Mouse (Mus musculus): Measurements from ENCODE around the gene Hilpda.

The Hilpda gene

DNA sequence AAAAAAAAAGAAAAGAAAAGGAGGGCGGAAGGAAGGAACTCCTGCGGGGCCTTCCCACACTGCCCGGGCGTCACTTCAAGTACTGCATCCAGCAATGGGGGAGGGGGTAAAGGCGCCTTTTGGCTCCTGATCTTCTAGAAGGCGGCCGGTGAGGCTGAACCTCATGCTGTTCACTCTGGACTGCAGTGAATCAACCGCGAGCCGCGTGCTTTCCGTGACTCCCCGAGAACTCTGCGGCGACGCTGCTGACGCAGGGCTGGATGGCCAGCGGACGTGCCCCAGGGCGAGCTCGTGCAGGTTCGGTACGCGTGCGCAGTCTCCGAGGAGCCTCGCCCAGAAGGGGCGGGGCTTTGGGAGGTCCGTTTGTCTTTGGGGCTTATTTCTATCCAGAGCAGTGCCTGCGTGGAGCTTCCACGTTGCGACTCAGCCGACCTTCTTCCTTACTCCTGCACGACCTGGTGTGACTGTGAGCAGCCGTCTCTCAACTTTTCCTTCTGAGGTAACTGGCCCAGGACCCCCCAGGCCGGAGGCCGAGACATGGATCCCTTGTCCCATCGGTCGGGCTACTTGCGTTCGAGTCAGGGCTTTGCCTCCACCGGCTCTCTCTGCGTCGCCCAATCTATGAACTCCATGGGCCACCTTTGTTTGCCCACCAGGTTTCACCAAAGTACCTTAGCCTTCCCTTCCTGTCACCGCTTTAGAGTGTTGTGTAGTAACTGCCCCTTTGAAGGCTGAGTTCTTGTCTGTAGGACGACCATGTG is at the start of gene Hilpda:
Gene Hilpda, plus strand, starts transcription at position 177 of the 761 bp plus-strand sequence.
- peak; percentile 96 for DNase-seq

DNA sequence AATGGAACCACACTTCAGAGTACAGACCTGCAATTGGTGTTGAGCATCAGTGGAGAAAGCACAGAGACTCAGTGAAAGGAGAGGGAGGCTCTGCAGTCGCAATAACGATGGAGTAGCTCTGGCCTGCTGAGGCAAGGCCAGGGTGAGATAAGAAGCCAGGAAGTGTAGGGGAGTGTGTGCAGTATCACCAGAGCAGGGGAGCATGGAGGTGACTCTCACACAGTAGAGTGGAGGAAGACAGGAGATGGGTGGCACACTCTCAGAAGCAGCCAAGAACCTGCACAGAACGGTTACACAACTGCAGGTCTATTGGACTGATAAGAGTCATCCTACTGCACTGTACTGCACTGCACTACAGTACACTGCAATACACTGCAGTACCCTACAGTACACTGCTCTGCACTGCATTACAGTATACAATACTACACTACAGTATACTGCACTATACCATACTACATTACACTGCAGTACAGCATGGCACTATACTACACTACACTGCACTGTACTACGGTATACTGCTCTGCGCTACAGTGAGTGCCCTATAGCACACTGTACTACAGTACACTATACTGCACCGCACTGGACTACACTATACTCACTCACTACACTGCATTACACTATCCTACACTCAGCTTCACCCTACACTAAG is 42.9 kb upstream of the Hilpda start:
- DNase-seq, result no peak

DNA sequence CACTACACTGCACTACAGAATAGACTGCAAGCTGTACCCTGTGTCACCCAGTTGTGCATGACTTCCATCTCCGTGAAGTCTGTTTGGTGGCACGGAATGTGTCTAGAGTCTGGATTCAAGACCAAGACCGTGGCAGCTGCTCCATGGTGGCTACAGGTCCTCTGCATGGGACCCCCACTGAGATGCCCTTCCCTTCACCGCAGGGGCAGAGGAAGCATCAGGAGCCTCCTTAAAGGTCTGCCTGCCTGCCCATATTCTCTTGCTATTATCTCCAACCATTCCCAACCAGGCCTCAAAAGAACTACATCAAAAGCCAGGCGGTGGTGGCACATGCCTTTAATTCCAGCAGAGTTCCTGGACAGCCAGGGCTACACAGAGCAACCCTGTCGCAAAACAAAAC is 41.9 kb upstream of the Hilpda start:
- no peak for DNase-seq

DNA sequence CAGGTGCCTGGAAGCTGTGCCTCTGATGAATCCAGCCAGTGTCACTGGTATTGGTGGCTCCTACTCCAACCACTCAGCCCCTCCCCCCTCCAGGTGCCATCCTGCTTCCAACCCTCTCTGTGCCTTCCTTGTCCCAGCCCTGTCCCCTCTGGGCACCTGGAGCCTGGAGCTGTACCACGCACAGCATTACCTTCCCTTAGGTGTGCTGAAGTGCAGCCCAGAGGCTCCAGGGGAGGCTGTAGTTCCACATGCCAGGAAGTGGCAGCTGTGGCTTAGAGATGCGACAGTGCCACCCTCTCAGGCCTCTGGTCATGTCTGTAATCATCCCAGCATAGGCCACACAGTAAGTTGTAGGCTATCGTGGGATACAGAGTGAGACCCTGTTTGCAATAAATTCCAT is 40.5 kb upstream of the Hilpda start:
- no peak for DNase-seq

DNA sequence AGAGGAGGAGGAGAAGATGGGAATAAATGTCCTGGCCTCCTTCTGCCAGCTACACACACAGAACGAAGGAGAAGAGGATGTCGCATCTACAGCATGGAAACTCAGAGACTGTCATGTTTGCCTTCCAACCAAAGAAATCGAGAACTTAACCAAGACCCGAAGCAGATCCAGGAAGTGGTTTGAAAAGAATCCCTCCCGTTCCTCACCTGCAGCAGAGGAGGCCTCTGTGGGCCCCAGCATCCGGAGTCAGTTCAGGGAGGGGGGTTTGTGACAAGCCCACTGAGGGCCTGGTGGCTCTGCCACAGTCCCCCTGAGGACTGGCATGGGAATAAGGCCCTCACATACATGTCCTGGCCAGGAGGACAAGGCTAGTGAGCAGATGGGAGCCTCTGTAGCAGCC is 40.0 kb upstream of the Hilpda start:
- DNase-seq, result no peak

DNA sequence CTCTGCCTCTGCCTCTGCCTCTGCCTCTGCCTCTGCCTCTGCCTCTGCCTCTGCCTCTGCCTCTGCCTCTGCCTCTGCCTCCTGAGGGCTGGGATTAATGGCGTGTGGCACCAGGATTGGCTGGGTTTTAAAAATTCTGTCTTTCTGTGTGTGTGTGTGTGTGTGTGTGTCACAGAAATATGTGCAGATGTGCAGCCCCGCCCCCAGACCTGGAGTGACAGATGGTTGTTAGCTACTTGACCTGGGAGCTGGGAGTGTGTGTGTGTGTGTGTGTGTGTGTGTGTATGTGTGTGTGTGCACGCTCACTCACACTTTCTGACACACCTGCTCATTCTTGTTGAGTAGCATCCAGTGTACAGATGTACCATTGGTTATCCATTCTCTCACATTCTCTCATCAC is 38.6 kb upstream of the Hilpda start:
- no peak for DNase-seq

DNA sequence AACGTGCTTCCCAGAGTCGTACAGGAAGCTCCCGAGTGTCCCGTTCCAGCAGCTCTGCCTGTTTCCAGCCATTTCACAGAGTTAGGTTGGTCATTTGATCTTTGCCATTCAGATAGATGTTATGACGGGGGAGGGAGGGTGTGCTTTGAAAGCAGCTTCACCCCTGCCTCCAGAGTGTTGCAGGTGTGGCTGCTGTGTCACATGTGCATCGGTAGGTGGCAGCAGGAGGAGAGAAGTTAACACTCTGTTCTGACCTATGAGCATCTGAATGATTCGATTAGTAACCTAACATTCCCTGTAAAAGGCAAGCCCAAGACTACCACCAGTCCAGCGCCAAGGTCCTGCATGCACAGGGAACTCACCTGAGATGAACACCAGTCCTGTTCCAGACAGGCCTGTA is 38.0 kb upstream of the Hilpda start:
- DNase-seq, result peak; percentile 35

DNA sequence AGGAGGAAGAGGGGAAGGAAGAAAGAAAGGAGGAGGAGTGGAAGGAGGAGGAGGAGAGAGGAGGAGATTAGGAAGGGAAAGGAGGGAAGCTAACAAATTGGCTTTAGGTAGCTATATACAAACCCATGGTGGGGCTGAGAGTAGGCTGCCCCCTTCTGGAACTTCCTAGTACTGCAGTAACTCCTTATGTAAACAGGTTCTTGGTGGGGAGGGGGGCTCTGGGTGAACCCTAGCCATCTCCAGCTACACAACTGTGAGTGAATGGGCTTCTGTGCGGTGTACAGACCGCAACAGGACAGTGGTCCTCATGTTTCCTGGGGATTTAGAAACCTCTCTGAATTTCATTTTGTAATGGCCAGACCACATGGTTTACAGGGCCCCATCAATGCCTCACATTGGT is 31.5 kb upstream of the Hilpda start:
- DNase-seq, result peak; percentile 88

DNA sequence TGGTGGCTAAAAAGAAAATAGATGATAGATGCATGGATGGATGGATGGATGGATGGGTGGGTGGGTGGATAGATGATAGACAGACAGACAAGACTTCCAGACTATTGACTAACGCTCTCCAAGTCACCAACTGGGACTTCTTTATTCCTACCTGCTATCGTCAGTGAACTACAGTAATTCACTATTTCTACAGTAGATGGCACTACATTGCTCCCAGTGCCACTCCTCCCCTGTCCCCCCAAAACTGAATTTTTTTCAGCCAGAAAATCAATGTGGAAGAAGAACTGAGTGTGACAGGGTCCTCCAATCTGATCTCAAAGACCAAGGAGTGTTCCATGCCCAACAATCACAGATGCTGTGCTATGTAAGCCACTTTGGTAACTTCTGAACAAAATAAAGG is 30.6 kb upstream of the Hilpda start:
- peak; percentile 13 for DNase-seq

DNA sequence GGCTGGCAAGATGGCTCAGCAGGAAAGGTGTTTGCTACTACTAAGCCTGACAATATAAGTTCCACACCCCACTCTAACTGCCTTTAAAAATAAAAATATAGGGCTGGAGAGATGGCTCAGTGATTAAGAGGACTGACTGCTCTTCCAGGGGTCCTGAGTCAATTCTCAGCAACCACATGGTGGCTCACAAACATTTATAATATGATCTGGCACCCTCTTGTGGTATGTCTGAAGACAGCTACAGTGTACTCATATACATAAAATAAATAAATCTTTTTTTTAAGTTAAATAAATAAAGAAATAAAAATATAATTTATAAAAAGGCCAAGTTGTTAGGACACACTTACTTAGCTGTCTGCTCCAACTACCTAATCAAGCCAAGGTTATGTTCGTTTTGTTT is 30.0 kb upstream of the Hilpda start:
- DNase-seq, result no peak

DNA sequence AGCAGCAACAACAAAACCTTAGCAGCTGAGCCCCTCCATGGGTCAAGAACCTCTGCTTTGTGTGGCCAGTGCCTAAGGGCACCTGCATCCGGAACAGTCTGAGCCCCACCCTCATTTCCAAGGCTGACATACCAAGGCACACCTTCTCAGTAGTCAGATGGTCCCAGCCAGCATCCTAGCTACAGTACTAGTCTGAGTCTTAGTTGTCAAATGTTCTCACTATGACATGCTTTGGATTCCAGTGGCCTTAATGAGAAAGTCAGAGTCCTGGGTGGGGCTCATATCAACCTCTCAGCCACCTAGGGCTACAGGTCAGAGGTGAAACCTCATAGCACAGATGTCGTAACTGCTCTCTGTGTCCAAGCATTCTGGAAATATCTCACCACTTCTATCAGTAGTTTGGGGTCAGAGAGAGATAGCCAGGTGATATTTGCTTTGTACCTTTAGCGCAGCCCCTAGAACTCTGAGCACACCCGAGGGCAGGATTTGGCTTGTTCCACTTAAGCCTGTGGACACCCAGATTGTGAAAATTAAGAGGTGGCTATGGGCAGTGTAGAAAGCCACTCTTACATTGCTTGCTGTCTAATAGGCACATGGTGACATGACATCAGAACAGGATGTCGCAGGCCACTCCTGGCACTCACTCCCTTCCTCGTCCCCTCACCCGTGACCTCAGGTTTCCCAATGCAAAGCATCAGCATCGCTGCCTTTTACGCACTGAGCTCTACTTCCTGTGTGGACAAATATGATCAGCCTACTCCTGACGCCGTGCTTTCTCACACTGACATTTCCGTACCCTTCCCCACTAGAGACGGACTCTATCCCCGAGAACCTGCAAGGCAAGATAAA is 26.8 kb upstream of the Hilpda start:
- peak; percentile 58 for DNase-seq

DNA sequence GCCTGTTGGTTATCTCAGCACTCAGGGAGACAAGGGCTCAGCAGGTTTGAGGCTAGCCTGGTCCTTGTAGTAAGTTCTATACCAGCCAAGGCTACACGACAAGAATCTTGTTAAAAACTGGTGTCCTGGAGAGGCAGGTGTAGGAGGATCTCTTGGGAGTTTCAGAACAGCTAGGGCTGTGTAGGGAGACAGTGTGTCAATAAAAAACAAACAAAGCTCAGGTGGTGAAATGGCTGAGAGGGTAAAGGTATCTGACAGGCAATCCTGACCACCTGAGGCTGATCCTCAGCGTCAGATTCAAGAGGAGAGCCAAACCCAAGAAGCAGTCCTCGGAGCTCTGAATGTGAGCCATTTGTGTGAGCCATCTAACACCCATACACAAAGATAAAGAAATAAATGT is 26.1 kb upstream of the Hilpda start:
- no peak for DNase-seq

DNA sequence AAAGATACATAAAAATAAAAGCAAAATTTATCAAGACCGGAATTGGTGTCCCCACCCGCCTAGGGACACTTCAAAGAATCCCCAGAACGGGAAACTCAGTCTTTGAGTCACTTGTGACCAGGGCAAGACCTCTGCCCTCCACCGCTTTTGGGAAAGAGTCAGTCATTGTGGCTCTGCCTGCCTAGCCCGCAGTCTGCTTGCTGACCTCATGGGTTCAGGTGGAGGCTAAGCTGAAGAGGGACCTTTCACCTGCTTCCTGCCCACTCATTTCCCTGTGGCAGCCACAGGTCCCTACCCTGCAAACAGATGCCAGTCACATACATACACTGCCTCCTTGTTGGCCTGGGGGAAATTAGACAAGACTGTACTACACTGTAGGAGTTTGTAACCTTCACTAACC is 25.7 kb upstream of the Hilpda start:
- DNase-seq, result no peak

DNA sequence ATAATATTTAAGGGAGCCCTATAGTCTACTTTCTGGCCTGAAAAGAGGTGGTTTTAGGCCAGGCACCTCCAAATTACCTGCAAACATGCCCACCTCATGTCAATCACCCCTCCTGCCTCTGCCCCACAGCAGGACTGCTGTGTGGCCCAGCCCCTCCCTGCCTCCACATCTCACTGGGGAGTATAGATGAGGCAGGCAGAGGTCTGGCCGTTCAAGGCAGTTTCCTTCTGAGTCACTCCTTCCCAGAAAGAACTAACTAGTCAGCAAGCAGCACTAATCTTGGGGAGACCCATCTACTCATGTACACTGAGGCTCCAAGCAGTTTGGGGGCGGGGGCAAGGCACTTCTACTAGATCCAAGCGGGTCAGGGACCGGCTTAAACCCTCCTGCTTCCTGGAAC is 25.2 kb upstream of the Hilpda start:
- DNase-seq, result no peak

DNA sequence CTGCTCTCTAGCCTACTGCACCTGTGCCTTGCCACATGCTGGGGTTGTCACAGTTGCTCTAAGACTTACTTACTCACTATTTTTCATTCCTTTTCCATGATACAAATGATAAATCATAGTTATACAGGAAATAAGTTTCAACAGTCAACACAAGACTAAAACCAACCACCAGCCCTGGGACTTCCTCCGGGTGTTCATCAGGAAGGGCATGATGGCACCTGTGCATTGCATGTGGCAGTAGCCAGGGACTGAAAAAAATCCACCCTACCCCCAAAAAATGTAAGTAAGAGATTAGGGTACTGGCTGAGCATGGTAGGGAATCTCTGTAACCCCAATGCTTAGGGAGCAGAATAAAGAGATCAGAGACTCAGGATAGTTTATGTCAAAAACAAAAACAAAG is 12.9 kb upstream of the Hilpda start:
- DNase-seq, result no peak

DNA sequence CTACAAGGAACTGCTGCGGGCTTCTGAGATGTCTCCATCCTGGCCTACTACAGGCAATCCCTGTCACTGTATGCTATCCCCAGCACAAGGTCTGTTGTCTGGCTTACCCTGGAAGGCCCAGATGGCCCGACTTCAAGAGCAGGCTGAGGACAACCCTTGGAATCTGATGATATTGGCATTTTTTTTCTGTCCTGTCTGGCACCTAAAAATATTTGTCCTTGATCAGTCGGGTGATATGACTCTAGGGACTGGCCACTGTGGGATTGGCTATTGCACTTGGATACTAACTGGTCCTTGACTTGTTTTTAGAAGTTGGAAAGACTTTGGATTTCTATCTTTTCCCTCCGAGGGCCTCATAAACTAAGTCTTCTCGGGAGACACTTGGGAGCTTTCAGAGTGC is 10.5 kb upstream of the Hilpda start:
- DNase-seq, result no peak

DNA sequence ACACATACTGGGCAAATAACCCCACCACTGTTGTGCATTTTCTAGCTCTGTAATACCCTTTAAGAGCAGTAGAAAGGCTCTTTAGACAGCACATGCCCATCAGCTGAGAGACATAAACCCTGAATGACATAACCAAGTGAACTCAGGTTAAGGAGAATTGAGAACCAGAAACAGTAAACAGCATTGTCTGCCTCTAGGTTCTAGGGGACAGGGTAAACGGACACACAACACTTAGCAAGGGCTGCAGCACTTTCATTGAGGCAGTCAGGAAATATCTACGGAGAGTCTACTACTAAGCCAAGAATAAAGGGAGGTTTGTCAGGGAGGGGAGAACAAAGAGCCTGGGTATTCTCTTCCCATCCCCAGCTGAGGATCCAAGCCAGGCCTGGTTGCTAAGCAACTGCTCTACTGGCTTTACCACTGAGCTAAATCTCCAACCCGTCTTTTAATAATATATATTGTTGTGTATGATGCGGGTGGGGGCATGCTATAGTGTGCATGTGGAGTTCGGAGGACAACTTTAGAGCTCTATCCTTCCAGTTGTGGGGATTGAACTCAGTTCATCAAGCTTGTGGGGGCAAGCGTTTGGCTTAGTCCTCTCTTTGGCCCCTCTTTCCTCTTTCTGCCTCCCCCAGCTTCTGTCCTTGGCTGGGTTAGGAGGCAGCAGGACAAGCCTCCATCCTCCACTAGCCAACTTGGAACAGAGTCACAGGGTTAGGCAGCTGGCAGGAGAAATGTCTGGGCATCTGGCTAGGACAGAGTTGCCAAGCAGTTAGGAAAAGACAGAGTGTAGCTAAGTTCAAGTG is 8.4 kb upstream of the Hilpda start:
- no peak for DNase-seq

DNA sequence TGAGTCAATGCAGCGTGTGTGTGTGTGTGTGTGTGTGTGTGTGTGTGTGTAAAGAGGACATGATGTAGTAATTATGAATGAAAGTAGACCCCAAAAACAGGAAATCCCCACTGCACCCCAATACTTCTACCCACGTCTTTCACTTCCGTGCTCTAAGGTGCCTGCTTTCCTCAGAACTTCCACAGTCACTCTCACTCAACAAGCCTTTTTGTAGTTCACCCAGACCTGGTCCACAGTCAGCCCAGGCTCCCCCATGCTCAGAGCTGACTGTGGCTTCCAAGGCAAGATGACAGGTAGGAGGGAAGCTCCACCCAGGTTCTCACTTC is 7.9 kb upstream of the Hilpda start:
- DNase-seq, result no peak

DNA sequence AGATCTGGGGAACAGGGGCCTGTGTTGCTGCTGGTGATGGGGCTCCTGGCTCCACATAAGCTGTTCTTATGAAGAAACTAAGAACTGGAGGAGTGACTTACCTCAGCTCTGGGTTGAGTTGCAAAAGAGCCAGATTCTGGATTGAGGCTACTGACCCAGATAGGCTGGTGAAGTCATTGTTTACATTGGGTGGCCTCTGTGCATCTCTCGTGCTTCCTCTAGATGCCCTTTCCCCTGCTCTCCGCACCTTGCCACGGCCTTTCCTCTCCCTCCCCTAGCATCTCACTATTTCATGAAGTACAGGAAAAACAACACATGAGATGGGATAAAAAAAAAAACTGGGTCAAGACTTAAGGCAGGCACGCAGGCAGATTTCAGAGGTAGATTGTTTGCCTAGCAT is 5.4 kb upstream of the Hilpda start:
- no peak for DNase-seq

DNA sequence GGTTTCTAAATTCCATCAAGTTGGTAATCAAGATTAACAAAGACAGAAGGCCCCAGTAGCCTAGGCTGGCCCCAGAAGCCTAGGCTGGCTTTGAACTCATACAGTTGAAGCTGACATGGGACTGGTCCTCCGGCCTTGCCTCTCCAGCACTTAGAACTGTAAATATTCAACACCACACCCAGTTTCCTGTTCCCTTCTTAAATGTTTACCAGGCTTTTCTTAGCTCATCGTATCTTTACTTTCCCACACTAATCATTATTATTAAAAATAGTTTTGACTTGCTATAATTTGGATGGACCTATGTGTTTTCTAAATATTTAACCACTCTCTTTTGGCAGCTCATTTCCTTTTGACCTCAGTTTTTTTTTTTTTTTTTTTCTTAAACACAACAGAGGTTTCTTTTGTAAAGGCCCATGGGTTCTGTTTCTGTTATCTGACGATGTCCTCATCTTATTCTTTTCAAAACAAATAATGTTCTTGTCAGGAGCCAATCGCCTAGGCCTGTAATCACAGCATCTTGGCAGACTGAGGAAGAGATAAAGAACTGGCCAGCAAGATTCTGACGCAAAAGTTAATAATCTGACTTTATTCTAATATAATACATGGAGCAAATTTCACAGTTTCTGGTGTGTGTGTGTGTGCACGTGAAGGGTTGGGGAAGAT is 3.2 kb upstream of the Hilpda start:
- DNase-seq, result peak; percentile 64

DNA sequence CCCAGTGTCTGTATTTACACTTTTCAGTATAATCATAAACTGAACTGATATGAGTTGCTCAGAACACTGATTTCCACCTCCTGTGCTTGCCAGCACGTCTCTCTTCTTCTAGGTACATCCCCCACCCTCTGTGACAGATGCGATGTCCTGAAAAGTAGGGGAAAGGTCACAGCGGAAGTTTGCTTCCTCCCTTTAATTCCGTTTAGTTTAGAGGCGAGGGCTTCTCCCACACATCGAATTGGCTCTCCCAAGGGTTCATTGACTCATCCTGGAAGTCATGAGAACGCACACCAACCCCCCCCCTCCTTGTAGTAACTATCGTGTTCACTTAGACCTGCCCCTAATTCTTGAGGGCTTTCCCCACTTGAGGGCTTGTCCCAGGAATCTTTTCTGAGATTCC is 1.3 kb upstream of the Hilpda start:
- peak; percentile 79 for DNase-seq

DNA sequence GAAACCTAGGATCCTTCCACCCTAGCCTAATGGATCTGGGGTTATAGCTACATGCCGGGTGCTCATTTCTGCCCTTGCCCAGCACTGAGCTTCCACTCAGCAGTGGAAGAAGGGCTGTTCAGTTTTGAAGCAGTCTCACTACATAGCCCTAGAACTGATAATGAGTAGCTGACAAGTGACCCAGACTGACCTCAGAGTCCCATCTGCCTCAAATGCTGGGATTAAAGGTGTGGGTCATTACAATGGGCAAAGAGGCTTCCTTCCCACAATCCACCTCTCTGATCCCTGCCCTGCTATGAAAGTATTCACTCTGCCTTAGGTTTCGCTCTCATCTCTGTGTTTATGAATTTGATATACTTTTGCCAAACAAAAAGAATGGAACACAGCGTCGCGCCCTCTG is 4.5 kb downstream of the Hilpda start:
- DNase-seq, result no peak

Measured in lung, postnatal 36 days (tissue).